Mouse (Mus musculus): ENCODE results near the gene Ap1s3.

DNA sequence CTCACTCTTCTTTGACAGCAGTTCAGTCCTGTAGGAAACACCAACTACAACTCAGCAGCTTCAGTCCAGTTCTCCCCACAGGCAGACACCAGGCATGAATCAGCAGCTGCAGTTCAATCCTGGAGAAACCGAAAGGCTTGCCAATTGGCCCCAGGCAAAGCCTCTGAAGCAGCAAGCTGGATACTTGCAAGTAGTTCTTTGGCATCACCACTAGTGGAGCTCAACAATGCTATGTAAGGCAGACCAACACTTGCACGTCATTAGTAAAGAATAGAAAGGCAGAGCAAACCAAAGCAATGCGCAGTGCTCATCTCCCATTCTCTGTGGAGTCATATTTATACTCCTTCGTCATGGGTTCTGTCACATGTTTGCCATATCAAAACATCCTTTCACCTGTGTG, 99.9 kb downstream of the Ap1s3 start:
- TF ChIP-seq CTCF (IDR thresholded peaks at IDR 0.05; ENCODE audit: insufficient read depth, low read depth, low read length) (no peak), POLR2A (IDR thresholded peaks at IDR 0.05; ENCODE audit: insufficient read depth, low read depth, low read length) (no peak)
